Mouse (Mus musculus) embryo, embryonic 9.5 days (tissue): ENCODE measurements at regions not wholly inside any gene's neighbourhood (a gene's known extent, or its start where the extent isn't known, plus 50 kb on each side); places are given as distances from the start of the nearest gene placed in this dataset.

Source experiments
- DNase-seq: peaks from one replicate; pipeline ENCODE4 v3.0.0-alpha.2; 2017; ENCODE audit errors: extremely low spot score

GRCm38 (mm10) chrX:77009336-77009735, 406.6 kb upstream of the Cldn34d start:
- no peak for DNase-seq

GRCm38 (mm10) chrX:77013890-77014289, 411.2 kb upstream of the Cldn34d start:
- DNase-seq: no peak

GRCm38 (mm10) chrX:77050401-77051381, 448.0 kb upstream of the Cldn34d start:
- DNase-seq: peak; percentile 3

GRCm38 (mm10) chrX:77052036-77052435, 449.3 kb upstream of the Cldn34d start:
- no peak for DNase-seq

- DNase-seq: no peak
Observed at GRCm38 (mm10) chrX:77079776-77080175, 431.0 kb upstream of the Tbl1x start.

GRCm38 (mm10) chrX:77082716-77083115, 428.1 kb upstream of the Tbl1x start:
- no peak for DNase-seq

- no peak for DNase-seq
Observed at GRCm38 (mm10) chrX:77121761-77122160, 389.1 kb upstream of the Tbl1x start.
